Mouse (Mus musculus): ENCODE measurements around the gene Fn1. TPM values are rescaled to one million over a fixed set of nuclear protein-coding genes. Genes with fewer than 3 reads are reported as not detected.

Gene Fn1
- polyA plus RNA-seq, 1 experiment from 2014 or later = 415 TPM

DNA sequence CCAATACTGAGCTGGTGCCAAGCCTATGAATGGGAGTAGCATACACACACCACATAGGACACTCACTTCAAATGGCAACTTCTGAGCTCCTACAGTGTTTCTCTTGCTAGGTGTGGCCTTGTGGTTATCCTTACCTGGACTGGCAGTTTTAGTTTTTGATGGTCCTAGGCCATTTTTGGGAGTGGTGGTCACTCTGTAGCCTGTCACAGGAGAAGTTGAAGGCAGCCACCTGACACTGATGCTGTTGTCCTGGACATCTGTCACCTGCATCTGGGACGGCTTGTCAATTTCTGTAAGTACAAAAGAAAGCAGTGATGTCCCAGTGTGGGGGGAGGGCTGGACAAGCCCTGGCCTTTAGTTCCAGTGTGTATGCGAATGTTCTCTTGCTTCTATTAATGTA, 47.2 kb downstream of the Fn1 start:
- H3K27ac ChIP-seq (ENCODE audit: poor library complexity, severe bottlenecking) = no peak overlapping the region
- no peaks in the 10 kb centered on the region for H3K9me3 ChIP-seq (replicated peaks)
- ATAC-seq (ENCODE audit: insufficient number of reproducible peaks, low FRiP score) = no peak
- WGBS = 88% methylated on average over 2 of the region's 2 CpGs
- H3K27me3 ChIP-seq (replicated peaks) = no peaks in the 10 kb centered on the region
- H3K4me2 ChIP-seq = no peak overlapping the region
- H3K36me3 ChIP-seq = peaks cover 88% of the 10 kb centered on the region
- H3K4me1 ChIP-seq (replicated peaks) = no peaks in the 10 kb centered on the region
- H3K4me3 ChIP-seq = no peak overlapping the region
- no peak overlapping the region for H3K9ac ChIP-seq

DNA sequence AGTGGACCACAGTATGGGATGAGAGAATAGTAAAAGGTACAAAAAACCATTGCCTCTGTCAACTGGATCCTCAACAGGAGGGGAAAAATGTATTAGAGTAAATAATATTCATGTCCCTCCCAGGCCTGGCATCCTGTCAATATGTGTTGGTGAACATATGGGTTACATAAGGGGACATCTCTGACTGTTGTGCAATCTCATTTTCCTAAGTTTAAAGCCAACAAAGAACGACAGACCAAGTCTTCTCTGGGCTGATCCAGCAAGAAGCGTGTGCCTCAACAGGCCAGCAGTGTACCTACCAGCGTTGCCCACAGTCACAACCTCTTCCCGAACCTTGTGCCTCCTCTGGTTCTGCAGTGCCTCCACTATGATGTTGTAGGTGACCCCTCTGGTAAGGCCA, 57.6 kb downstream of the Fn1 start:
- ATAC-seq (ENCODE audit: insufficient number of reproducible peaks, low FRiP score) = no peak
- Histone ChIP-seq H3K27ac (ENCODE audit: poor library complexity, severe bottlenecking) (no peak overlapping the region), H3K4me1 (replicated peaks) (no peaks in the 10 kb centered on the region), H3K9me3 (replicated peaks) (no peaks in the 10 kb centered on the region), H3K4me3 (no peak overlapping the region), H3K4me2 (no peak overlapping the region), H3K36me3 (peaks cover 89% of the 10 kb centered on the region), H3K9ac (no peak overlapping the region), H3K27me3 (replicated peaks) (no peaks in the 10 kb centered on the region)
- WGBS = 84% methylated on average over 4 of the region's 4 CpGs

DNA sequence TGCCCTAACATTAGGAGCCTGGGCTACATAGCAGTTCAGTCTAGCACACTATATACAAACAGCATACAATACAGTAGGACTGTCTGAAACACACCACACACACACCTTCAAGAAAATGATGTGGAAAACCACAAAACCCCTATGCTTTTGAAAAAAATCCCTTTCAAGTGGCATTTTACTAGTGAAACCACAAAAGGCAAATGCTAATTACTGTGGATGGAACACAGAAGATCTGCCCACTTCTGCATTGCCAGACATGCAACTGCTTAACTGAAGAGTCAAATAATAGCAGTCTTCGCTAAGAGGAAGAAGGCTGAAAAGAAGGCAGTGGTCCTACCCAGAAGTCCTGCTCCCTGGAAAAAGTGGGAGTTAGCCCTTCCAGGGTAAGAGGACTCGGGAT, 58.7 kb downstream of the Fn1 start:
- Histone ChIP-seq H3K27me3 (replicated peaks) (no peaks in the 10 kb centered on the region), H3K4me2 (no peak overlapping the region), H3K4me1 (replicated peaks) (no peaks in the 10 kb centered on the region), H3K9me3 (replicated peaks) (no peaks in the 10 kb centered on the region), H3K36me3 (peaks cover 91% of the 10 kb centered on the region), H3K9ac (no peak overlapping the region), H3K27ac (ENCODE audit: poor library complexity, severe bottlenecking) (no peak overlapping the region), H3K4me3 (no peak overlapping the region)
- WGBS = 85% methylated on average over 2 of the region's 2 CpGs
- ATAC-seq (ENCODE audit: insufficient number of reproducible peaks, low FRiP score) = no peak

DNA sequence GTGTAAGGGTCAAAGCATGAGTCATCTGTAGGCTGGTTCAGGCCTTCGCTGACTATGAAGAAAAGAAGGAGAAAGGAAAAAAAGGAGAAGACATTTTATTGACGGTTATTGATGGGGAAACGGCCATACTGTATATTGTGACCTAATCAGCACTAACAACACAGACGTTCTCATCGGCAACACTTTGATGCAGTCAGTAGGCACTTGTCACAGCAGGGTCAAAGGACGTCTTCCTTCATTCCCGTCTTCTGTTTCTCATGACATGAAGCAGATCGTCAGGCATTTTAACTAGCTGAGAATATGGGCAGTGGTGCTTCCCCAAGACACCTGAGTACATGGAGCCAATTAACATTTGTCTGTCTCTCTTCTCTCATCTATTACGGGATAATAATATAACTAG, 59.8 kb downstream of the Fn1 start:
- no peak for ATAC-seq (ENCODE audit: insufficient number of reproducible peaks, low FRiP score)
- peaks cover 91% of the 10 kb centered on the region for H3K36me3 ChIP-seq
- H3K4me2 ChIP-seq = no peak overlapping the region
- 88% methylated on average over 9 of the region's 9 CpGs for WGBS
- no peaks in the 10 kb centered on the region for H3K9me3 ChIP-seq (replicated peaks)
- no peak overlapping the region for H3K9ac ChIP-seq
- no peaks in the 10 kb centered on the region for H3K27me3 ChIP-seq (replicated peaks)
- H3K4me1 ChIP-seq (replicated peaks) = no peaks in the 10 kb centered on the region
- no peak overlapping the region for H3K27ac ChIP-seq (ENCODE audit: poor library complexity, severe bottlenecking)
- H3K4me3 ChIP-seq = no peak overlapping the region

DNA sequence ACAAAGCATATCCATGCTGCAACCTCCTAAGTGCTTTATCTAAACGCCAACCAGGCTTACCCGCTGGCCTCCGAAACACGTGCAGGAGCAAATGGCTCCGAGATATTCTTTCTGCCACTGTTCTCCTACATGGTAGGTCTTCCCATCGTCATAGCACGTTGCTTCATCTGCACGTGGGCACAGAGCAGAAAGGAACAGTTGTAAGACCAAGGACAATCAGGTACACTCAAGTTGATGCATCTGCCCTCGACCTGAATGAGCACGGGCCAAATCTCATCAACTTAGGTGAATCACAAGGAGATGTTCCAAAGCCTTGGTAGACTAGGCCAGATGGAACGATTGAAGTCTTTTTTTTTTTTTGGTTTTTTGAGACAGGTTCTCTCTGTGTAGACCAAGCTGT, 63.0 kb downstream of the Fn1 start:
- ATAC-seq (ENCODE audit: insufficient number of reproducible peaks, low FRiP score) = no peak
- H3K36me3 ChIP-seq = peaks cover 91% of the 10 kb centered on the region
- no peak overlapping the region for H3K4me3 ChIP-seq
- no peaks in the 10 kb centered on the region for H3K4me1 ChIP-seq (replicated peaks)
- no peaks in the 10 kb centered on the region for H3K9me3 ChIP-seq (replicated peaks)
- no peak overlapping the region for H3K27ac ChIP-seq (ENCODE audit: poor library complexity, severe bottlenecking)
- no peak overlapping the region for H3K9ac ChIP-seq
- H3K27me3 ChIP-seq (replicated peaks) = no peaks in the 10 kb centered on the region
- 91% methylated on average over 11 of the region's 11 CpGs for WGBS
- no peak overlapping the region for H3K4me2 ChIP-seq

DNA sequence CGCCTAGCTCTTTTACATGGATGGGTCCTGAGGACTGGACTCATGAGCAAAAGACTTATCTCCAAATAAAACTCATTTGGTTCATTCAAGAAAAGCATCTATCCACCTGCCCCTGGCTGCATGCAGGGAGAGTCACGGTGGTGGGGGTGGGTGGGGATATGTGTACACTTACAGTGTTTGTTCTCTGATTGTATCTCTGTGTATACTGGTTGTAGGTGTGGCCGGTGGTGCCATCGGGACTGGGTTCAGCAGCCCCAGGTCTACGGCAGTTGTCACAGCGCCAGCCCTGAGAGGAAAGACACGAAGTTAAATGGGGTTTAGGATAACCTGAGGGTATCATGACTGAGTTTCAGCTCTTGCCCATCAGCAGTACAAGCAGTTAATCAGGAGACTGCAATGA, 66.3 kb downstream of the Fn1 start:
- Histone ChIP-seq H3K4me3 (no peak overlapping the region), H3K9me3 (replicated peaks) (no peaks in the 10 kb centered on the region), H3K27ac (ENCODE audit: poor library complexity, severe bottlenecking) (no peak overlapping the region), H3K4me1 (replicated peaks) (no peaks in the 10 kb centered on the region), H3K4me2 (no peak overlapping the region), H3K9ac (no peak overlapping the region), H3K27me3 (replicated peaks) (no peaks in the 10 kb centered on the region), H3K36me3 (peaks cover 75% of the 10 kb centered on the region)
- ATAC-seq (ENCODE audit: insufficient number of reproducible peaks, low FRiP score) = no peak
- whole genome bisulfite sequencing = 89% methylated on average over 7 of the region's 7 CpGs

DNA sequence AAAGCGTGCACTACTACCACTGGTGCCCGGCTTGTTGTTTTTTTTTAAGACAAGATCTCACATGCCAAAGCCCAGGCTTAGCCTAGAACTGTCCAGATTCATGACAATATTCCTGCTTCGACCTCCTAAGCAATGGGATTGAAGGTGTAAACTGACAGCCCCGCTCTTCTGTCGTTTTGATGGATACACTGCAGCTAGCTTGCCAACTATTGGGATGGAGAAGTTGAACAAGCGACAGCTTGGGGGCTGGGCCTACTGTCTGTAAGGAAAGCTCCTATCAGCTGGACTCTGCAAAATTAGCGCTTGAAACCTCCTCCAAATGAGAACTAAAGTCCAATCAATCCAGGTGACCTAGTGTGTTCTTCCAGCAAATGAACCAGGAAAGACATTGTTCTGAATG, 69.1 kb downstream of the Fn1 start:
- no peak overlapping the region for H3K4me2 ChIP-seq
- H3K4me1 ChIP-seq (replicated peaks) = no peaks in the 10 kb centered on the region
- H3K27me3 ChIP-seq (replicated peaks) = no peaks in the 10 kb centered on the region
- WGBS = 80% methylated on average over 7 of the region's 7 CpGs
- no peak overlapping the region for H3K9ac ChIP-seq
- no peaks in the 10 kb centered on the region for H3K9me3 ChIP-seq (replicated peaks)
- no peak overlapping the region for H3K4me3 ChIP-seq
- peaks cover 65% of the 10 kb centered on the region for H3K36me3 ChIP-seq
- ATAC-seq (ENCODE audit: insufficient number of reproducible peaks, low FRiP score) = no peak
- H3K27ac ChIP-seq (ENCODE audit: poor library complexity, severe bottlenecking) = no peak overlapping the region

DNA sequence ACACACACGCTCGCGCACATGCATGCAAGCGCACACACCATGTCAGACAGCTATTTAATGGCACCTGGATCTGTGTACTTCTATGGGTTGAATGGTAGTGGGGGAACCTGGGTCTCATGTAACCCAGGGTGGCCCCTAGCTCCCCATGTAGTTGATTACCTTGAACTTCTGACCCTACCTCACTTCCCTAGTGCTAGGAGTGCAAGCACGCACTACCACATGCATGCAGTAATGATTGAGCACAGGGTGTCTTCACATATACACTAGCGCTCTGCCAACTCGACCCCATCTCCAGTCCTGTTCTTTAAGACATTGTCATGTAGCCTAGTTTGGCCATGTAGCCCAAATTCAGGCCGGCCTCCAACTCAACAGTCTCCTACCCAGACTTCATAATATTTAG, 69.7 kb downstream of the Fn1 start:
- Histone ChIP-seq H3K27ac (ENCODE audit: poor library complexity, severe bottlenecking) (no peak overlapping the region), H3K4me3 (no peak overlapping the region), H3K27me3 (replicated peaks) (no peaks in the 10 kb centered on the region), H3K9ac (no peak overlapping the region), H3K4me2 (no peak overlapping the region), H3K9me3 (replicated peaks) (no peaks in the 10 kb centered on the region), H3K36me3 (peaks cover 65% of the 10 kb centered on the region), H3K4me1 (replicated peaks) (no peaks in the 10 kb centered on the region)
- ATAC-seq (ENCODE audit: insufficient number of reproducible peaks, low FRiP score) = no peak
- 90% methylated on average over 8 of the region's 8 CpGs for WGBS

DNA sequence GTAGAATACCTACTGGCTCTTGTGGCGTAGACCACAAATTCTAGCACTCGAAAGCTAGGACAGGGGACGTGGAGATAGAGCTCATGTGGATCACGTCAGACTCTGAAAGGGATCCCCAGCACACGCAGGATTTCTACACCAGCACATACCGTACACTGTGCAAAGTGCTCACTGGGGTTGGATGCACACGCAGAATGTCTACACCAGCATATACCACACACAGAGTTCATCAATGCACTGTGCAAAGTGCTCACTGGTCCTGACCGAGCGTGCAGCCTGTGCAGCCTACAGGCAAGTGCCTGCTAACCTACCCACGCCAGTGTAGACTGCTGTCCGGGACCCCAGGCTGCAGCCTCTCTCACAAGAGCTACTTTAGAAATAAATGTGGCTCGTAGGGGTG, 72.6 kb downstream of the Fn1 start:
- Histone ChIP-seq H3K9ac (no peak overlapping the region), H3K4me2 (no peak overlapping the region), H3K27ac (ENCODE audit: poor library complexity, severe bottlenecking) (no peak overlapping the region), H3K36me3 (peaks cover 64% of the 10 kb centered on the region), H3K4me3 (no peak overlapping the region), H3K9me3 (replicated peaks) (no peaks in the 10 kb centered on the region), H3K4me1 (replicated peaks) (no peaks in the 10 kb centered on the region), H3K27me3 (replicated peaks) (no peaks in the 10 kb centered on the region)
- ATAC-seq (ENCODE audit: insufficient number of reproducible peaks, low FRiP score) = no peak
- 90% methylated on average over 12 of the region's 12 CpGs for WGBS

DNA sequence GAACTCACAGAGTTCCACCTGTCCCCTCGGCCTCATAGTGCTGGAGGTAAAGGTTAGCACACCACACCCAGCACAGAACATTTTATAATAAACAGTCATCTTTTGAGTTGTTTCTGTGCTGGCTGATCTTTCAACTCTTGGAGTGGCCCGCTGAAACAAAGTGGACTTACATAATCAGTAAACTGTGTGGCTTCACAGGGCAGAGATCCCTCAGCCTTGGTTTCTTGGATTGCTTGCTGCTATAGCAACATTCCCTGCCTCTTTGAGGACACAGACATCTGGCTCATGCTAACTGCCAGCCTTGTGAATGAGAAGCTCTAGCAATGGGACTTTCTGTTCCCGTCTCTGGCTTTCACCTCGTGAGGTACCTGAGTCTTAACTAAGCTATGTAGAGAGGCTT, 73.5 kb downstream of the Fn1 start:
- Histone ChIP-seq H3K9ac (no peak overlapping the region), H3K4me2 (no peak overlapping the region), H3K9me3 (replicated peaks) (no peaks in the 10 kb centered on the region), H3K27ac (ENCODE audit: poor library complexity, severe bottlenecking) (no peak overlapping the region), H3K4me3 (no peak overlapping the region), H3K27me3 (replicated peaks) (no peaks in the 10 kb centered on the region), H3K36me3 (peaks cover 61% of the 10 kb centered on the region), H3K4me1 (replicated peaks) (no peaks in the 10 kb centered on the region)
- 91% methylated on average over 4 of the region's 4 CpGs for WGBS
- ATAC-seq (ENCODE audit: insufficient number of reproducible peaks, low FRiP score) = no peak

DNA sequence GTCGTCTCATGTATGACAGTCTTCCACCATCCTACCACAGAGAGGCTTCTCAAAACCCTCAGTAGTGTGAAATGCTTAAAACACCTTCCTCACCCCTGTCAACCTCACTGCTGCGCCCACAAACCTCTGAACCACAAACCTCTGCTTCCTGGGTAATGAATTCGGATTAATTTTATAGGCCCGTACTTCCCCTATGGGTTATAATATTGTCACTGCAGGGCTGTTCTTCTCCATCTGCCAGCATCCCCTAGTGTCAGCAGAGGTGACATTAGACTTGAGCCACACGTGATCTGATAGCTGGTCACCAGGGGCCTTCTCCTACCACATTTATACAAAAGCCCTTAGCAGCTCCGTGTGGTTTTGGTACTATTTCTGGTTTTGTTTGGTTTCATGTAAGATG, 76.2 kb downstream of the Fn1 start:
- Histone ChIP-seq H3K4me1 (replicated peaks) (no peaks in the 10 kb centered on the region), H3K4me3 (no peak overlapping the region), H3K4me2 (no peak overlapping the region), H3K27ac (ENCODE audit: poor library complexity, severe bottlenecking) (no peak overlapping the region), H3K9me3 (replicated peaks) (no peaks in the 10 kb centered on the region), H3K36me3 (peaks cover 77% of the 10 kb centered on the region), H3K27me3 (replicated peaks) (no peaks in the 10 kb centered on the region), H3K9ac (no peak overlapping the region)
- 92% methylated on average over 6 of the region's 6 CpGs for WGBS
- no peak for ATAC-seq (ENCODE audit: insufficient number of reproducible peaks, low FRiP score)

DNA sequence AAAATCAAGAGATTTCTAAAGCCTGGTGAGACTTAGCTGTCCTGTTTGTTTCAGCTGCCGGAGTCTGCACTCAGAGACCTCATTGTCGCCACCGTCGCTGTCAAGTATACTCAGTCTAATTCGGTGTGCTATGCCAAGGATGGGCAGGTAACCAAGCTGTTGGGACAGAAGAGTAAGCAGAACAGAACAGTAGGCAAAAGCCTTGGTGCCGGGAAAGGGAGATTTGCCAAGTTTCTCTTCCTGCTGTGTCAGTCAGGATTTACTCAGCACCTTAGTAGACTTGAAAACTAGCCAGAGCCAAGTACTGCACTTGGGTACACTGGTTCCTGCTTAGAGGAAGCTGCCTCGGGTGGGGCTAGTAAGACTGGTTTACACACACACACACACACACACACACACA, 77.0 kb downstream of the Fn1 start:
- WGBS = 83% methylated on average over 7 of the region's 7 CpGs
- no peak overlapping the region for H3K4me2 ChIP-seq
- ATAC-seq (ENCODE audit: insufficient number of reproducible peaks, low FRiP score) = no peak
- H3K27me3 ChIP-seq (replicated peaks) = no peaks in the 10 kb centered on the region
- H3K9me3 ChIP-seq (replicated peaks) = no peaks in the 10 kb centered on the region
- peaks cover 85% of the 10 kb centered on the region for H3K36me3 ChIP-seq
- no peak overlapping the region for H3K27ac ChIP-seq (ENCODE audit: poor library complexity, severe bottlenecking)
- no peak overlapping the region for H3K9ac ChIP-seq
- H3K4me1 ChIP-seq (replicated peaks) = no peaks in the 10 kb centered on the region
- no peak overlapping the region for H3K4me3 ChIP-seq

All from heart, embryonic 12.5 days (tissue).